Mouse (Mus musculus) limb, embryonic 11.5 days (tissue): ENCODE measurements around the gene Dhx34. TPM values are rescaled to one million over a fixed set of nuclear protein-coding genes. Genes with fewer than 3 reads are reported as not detected.

Source experiments
- ATAC-seq: fragments of 200-750 bp; cut with Nextera tagmentation; 2 replicates; pipeline ENCODE4 v1.8.0; 2017; ENCODE audit warnings: low read depth; ENCODE audit not compliant: insufficient number of reproducible peaks, low FRiP score, low TSS enrichment
- DNase-seq: peaks from one replicate; pipeline ENCODE4 v3.0.0-alpha.2; 2015; ENCODE audit warnings: low spot score
- H3K27ac ChIP-seq: fragments of 300-500 bp; sonication (generic); replicated peaks from 2 replicates; pipeline ENCODE4 v1.5.1; 2014; ENCODE audit warnings: low read depth, mild to moderate bottlenecking, low read length
- H3K27me3 ChIP-seq: fragments of 300-500 bp; sonication (generic); 2 replicates; pipeline ENCODE4 v1.6.1; 2014; ENCODE audit warnings: mild to moderate bottlenecking, low read length, mixed read lengths; ENCODE audit not compliant: control insufficient read depth, insufficient read depth
- H3K36me3 ChIP-seq: fragments of 300-500 bp; sonication (generic); 2 replicates; pipeline ENCODE4 v1.6.1; 2014; ENCODE audit warnings: mild to moderate bottlenecking, low read length, moderate library complexity, mixed read lengths; ENCODE audit not compliant: control insufficient read depth, insufficient read depth
- H3K4me1 ChIP-seq: fragments of 300-500 bp; sonication (generic); 2 replicates; pipeline ENCODE4 v1.6.1; 2014; ENCODE audit warnings: low read length, mixed read lengths; ENCODE audit not compliant: control insufficient read depth, insufficient read depth
- H3K4me2 ChIP-seq: fragments of 300-500 bp; sonication (generic); 2 replicates; pipeline ENCODE4 v1.6.1; 2014; ENCODE audit warnings: low read depth, mild to moderate bottlenecking, moderate library complexity; ENCODE audit not compliant: severe bottlenecking
- H3K4me3 ChIP-seq: fragments of 300-500 bp; sonication (generic); 2 replicates; pipeline ENCODE4 v1.5.1; 2014; ENCODE audit warnings: low read depth, low read length
- H3K9ac ChIP-seq: fragments of 300-500 bp; sonication (generic); 2 replicates; pipeline ENCODE4 v1.6.1; 2014; ENCODE audit warnings: mild to moderate bottlenecking, low read length
- H3K9me3 ChIP-seq: fragments of 300-500 bp; sonication (generic); 2 replicates; pipeline ENCODE4 v1.6.1; 2016; ENCODE audit warnings: low read length; ENCODE audit not compliant: control insufficient read depth
- WGBS: fragments of 180-500 bp; shearing (Covaris S2); extraction: QIAGEN DNeasy Blood & Tissue Kit; methylation state at CpG from one replicate; pipeline ENCODE4 v1.1.7; 2014; 5-methylcytosine and 5-hydroxymethylcytosine counted together
- polyA plus RNA-seq: library from polyadenylated mRNA; unstranded; fragments of >200 nt; fragmentation: Nextera tagmentation; extraction: Ambion mirVana; gene quantifications from 2 replicates; pipeline ENCODE4 v1.2.1, GENCODE M21; 2014

Gene Dhx34
- polyA plus RNA-seq, 1 experiment from 2014 or later, result 8.5 TPM

DNA sequence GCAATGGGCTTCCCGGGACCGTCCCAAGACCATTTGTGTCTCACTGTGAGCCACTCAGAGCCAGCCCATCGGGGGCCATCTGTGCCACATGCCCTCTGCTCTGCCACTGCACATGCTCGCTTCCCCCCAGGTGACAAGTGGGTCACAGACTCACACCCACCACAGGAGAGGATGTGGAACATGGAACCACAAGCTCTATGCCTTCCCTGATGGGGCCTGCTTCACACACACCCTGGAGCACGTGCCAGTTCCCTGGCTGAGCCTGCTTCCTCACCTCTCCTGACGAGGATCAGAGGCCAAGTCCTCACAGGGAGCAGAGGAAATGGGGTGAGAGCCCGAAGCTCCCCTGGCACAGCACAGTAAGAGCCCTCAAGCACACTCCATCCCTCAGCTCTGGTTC, 14.8 kb downstream of the Dhx34 start:
- 74% methylated on average over 7 of the region's 7 CpGs for WGBS
- no peaks in the 10 kb centered on the region for H3K9me3 ChIP-seq
- no peak for DNase-seq
- no peaks in the 10 kb centered on the region for H3K27me3 ChIP-seq
- no peak overlapping the region for H3K9ac ChIP-seq
- no peak overlapping the region for H3K27ac ChIP-seq
- peaks cover 13% of the 10 kb centered on the region; the same call in 1 of the 2 replicates for H3K36me3 ChIP-seq
- no peak overlapping the region for H3K4me3 ChIP-seq
- H3K4me2 ChIP-seq, result no peak overlapping the region
- no peak for ATAC-seq
- H3K4me1 ChIP-seq, result no peaks in the 10 kb centered on the region

DNA sequence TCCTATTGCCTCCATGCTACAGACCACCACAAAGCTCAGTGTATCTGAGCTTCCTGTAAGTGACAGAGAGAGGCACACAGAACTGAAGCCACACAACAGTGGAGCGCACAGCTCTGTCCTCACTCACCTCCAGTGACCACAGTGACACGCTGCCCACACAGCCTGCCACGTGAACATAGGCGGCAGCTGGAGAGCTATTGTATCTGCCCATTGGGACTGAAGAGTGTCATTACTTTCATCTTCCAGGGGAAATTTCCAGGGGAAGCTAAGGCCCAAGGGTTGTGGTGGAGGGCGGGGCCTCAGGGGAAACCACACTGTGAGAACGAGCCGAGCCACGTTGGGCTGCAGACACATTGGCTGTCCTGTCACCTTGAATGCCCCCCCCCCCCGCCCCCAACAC, 17.0 kb downstream of the Dhx34 start:
- Histone ChIP-seq H3K27ac (no peak overlapping the region), H3K27me3 (no peaks in the 10 kb centered on the region), H3K4me3 (no peak overlapping the region), H3K36me3 (peaks cover 17% of the 10 kb centered on the region), H3K9ac (no peak overlapping the region), H3K4me1 (no peaks in the 10 kb centered on the region), H3K4me2 (no peak overlapping the region), H3K9me3 (no peaks in the 10 kb centered on the region)
- 82% methylated on average over 9 of the region's 9 CpGs for WGBS
- ATAC-seq (no peak), DNase-seq (no peak)

DNA sequence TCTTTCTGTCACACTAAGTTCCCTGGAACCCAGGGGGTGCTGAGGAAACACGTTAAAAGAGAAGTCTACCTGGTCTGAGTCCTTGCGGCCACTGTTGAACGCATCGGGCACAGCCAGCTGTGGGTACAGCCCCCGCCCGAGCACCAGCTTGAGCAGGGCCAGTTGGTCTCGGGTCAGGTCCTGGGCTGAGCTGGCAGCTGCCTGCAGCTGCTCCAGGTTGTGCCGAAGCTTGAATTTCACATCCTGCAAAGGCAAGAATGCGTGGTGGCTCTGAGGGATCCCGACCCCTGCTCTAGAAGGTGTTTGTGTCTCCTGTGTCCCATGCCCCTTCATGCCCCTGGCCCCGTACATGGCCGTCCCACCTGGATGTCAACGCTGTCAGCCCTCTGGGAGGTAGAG, 18.3 kb downstream of the Dhx34 start:
- Histone ChIP-seq H3K4me2 (no peak overlapping the region), H3K36me3 (peaks cover 15% of the 10 kb centered on the region), H3K27ac (no peak overlapping the region), H3K4me1 (no peaks in the 10 kb centered on the region), H3K9ac (no peak overlapping the region), H3K27me3 (no peaks in the 10 kb centered on the region), H3K4me3 (no peak overlapping the region), H3K9me3 (no peaks in the 10 kb centered on the region)
- ATAC-seq (no peak), DNase-seq (no peak)
- 93% methylated on average over 13 of the region's 13 CpGs for WGBS

GRCm38 (mm10) chr7:16202756-16203504, 18.9 kb downstream of the Dhx34 start:
- WGBS, result 87% methylated on average over 15 of the region's 15 CpGs
- Histone ChIP-seq H3K4me1 (no peaks in the 10 kb centered on the region), H3K9ac (no peak overlapping the region), H3K36me3 (peaks cover 16% of the 10 kb centered on the region), H3K27ac (no peak overlapping the region), H3K4me2 (no peak overlapping the region), H3K4me3 (no peak overlapping the region), H3K27me3 (no peaks in the 10 kb centered on the region), H3K9me3 (no peaks in the 10 kb centered on the region)
- ATAC-seq, result no peak
- no peak for DNase-seq

DNA sequence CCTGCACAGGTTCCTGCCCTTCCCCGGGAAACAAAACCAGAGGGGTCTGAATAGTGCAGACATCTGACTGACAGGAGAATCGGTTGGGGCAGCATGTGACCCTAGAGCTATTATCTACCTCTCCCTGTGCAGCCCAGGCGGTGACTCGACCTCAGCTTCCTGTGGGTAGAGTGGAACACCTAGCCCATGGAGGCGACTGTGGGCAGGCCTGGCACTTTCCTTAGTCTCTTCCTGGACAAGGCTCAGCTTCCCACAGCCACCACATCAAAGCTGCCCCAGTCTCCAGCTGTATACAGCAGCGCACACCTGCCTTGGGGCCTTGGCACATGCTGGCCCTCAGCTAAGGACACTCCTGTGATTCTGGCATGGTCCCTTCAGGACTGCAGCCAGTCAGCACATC, 20.7 kb downstream of the Dhx34 start:
- ATAC-seq (no peak), DNase-seq (no peak)
- Histone ChIP-seq H3K4me3 (no peak overlapping the region), H3K4me2 (no peak overlapping the region), H3K27ac (no peak overlapping the region), H3K9ac (no peak overlapping the region), H3K27me3 (no peaks in the 10 kb centered on the region), H3K4me1 (no peaks in the 10 kb centered on the region), H3K9me3 (no peaks in the 10 kb centered on the region), H3K36me3 (peaks cover 18% of the 10 kb centered on the region)
- whole genome bisulfite sequencing, result 86% methylated on average over 6 of the region's 6 CpGs

DNA sequence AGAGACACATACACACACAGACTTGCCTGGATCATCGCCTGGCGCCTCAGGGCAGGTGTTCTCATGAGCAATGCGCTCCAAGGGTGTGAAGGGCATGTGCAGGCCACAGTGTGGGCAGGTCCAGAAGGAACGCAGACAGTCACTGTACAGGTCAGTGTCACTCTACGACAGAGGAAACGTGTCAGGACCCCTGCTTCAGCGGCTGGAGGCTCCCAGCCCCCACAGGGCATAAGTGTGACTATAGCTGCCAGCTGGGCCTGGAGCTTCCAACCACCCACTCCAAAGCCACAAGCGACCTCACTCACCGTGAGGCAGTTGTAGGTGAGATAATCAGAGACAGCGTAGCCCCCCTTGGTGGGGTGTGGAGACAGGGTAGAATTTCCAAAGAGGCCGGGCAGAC, 23.3 kb downstream of the Dhx34 start:
- peaks cover 18% of the 10 kb centered on the region for H3K36me3 ChIP-seq
- whole genome bisulfite sequencing, result 85% methylated on average over 11 of the region's 11 CpGs
- H3K4me1 ChIP-seq, result no peaks in the 10 kb centered on the region
- no peak overlapping the region for H3K4me2 ChIP-seq
- ATAC-seq (no peak), DNase-seq (no peak)
- H3K9me3 ChIP-seq, result no peaks in the 10 kb centered on the region
- no peak overlapping the region for H3K9ac ChIP-seq
- no peak overlapping the region for H3K27ac ChIP-seq
- no peaks in the 10 kb centered on the region for H3K27me3 ChIP-seq
- no peak overlapping the region for H3K4me3 ChIP-seq

GRCm38 (mm10) chr7:16197166-16197565, 24.7 kb downstream of the Dhx34 start:
- Histone ChIP-seq H3K4me2 (no peak overlapping the region), H3K36me3 (peaks cover 13% of the 10 kb centered on the region), H3K4me1 (no peaks in the 10 kb centered on the region), H3K4me3 (no peak overlapping the region), H3K9ac (no peak overlapping the region), H3K27ac (no peak overlapping the region), H3K27me3 (no peaks in the 10 kb centered on the region), H3K9me3 (no peaks in the 10 kb centered on the region)
- DNase-seq (no peak), ATAC-seq (no peak)
- WGBS, result 69% methylated on average over 5 of the region's 5 CpGs

DNA sequence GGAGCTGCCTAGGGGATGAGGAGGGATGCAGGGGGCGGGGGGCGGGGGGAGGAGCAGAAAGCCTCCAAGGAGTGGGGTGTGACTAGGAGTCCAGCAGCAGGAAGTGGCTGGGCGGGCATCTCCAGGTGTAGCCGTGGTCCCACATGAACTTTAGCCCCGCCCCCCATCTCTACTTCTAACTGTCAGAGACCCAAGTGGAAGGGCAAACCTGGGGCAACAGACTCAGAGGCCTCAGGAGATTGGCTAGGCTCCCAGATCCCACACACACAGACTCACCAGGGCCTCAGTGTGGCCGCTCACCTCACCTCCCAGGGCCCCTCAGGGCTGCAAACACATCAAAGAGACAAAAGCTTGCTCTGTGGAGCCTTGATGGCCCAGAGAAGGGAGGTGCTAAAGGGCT, 25.2 kb downstream of the Dhx34 start:
- no peaks in the 10 kb centered on the region for H3K9me3 ChIP-seq
- 46% methylated on average over 6 of the region's 6 CpGs for WGBS
- H3K36me3 ChIP-seq, result peaks cover 13% of the 10 kb centered on the region
- no peak for ATAC-seq
- H3K4me3 ChIP-seq, result no peak overlapping the region
- no peak overlapping the region for H3K27ac ChIP-seq
- H3K27me3 ChIP-seq, result no peaks in the 10 kb centered on the region
- no peak for DNase-seq
- H3K4me2 ChIP-seq, result no peak overlapping the region
- no peaks in the 10 kb centered on the region for H3K4me1 ChIP-seq
- no peak overlapping the region for H3K9ac ChIP-seq

GRCm38 (mm10) chr7:16193702-16194101, 28.1 kb downstream of the Dhx34 start:
- WGBS, result 58% methylated on average over 3 of the region's 3 CpGs

More at GRCm38 (mm10) chr7:16193702-16194101, 28.1 kb downstream of the Dhx34 start:
- no peak overlapping the region for H3K4me3 ChIP-seq
- no peaks in the 10 kb centered on the region for H3K27me3 ChIP-seq
- peaks cover 8% of the 10 kb centered on the region; the same call in 1 of the 2 replicates for H3K36me3 ChIP-seq
- H3K9me3 ChIP-seq, result no peaks in the 10 kb centered on the region
- ATAC-seq (no peak), DNase-seq (no peak)
- no peak overlapping the region for H3K4me2 ChIP-seq
- H3K27ac ChIP-seq, result no peak overlapping the region
- no peaks in the 10 kb centered on the region for H3K4me1 ChIP-seq
- no peak overlapping the region for H3K9ac ChIP-seq
